Mouse (Mus musculus) kidney, adult 8-10 months (tissue): ENCODE results near the gene Kcnk5.
A peak's percentile ranks its signal among the peaks of the same experiment; 100 is the strongest.

Experiments
- DNase-seq, 2 experiments: peaks; one replicate each; pipeline ENCODE4 v3.0.0; 2022

The Kcnk5 gene

GRCm38 (mm10) chr14:20113189-20113961 is 68.2 kb downstream of the Kcnk5 start:
- no peak for DNase-seq

- DNase-seq = no peak
Measured at GRCm38 (mm10) chr14:20112218-20112617, 69.4 kb downstream of the Kcnk5 start.

- no peak for DNase-seq
Measured at GRCm38 (mm10) chr14:20110945-20111344, 70.7 kb downstream of the Kcnk5 start.

- DNase-seq = peak in 1 of 2 experiments; percentile 34
Measured at GRCm38 (mm10) chr14:20106271-20106670, 75.3 kb downstream of the Kcnk5 start.

- peak; percentile 22 to 65 for DNase-seq
Measured at GRCm38 (mm10) chr14:20103207-20103606, 78.4 kb downstream of the Kcnk5 start.

- peak; percentile 59 to 76 for DNase-seq
Measured at GRCm38 (mm10) chr14:20098061-20098460, 83.5 kb downstream of the Kcnk5 start.

GRCm38 (mm10) chr14:20094942-20095341 is 86.7 kb downstream of the Kcnk5 start:
- DNase-seq = no peak

- peak in 1 of 2 experiments; percentile 42 for DNase-seq
Measured at GRCm38 (mm10) chr14:20093493-20093892, 88.1 kb downstream of the Kcnk5 start.
